Mouse (Mus musculus) MEL (cell line): ENCODE data around the gene Daglb.

Source experiments
- CTCF ChIP-seq, 3 experiments: IDR thresholded peaks in 2 of 3; conservative IDR thresholded peaks in 1 of 3; 2 replicates each; pipeline ENCODE4 v1.5.1; 2011 to 2012; ENCODE audit warnings: low read length in 3 of 3, low read depth in 2 of 3, mild to moderate bottlenecking in 2 of 3, improper control_type of control experiment in 1 of 3, inconsistent platforms in 1 of 3, mixed read lengths in 1 of 3, moderate library complexity in 1 of 3; ENCODE audit not compliant: control insufficient read depth in 1 of 3, insufficient read depth in 1 of 3, poor library complexity in 1 of 3, severe bottlenecking in 1 of 3
- EP300 ChIP-seq, 2 experiments: IDR thresholded peaks; 2 replicates each; pipeline ENCODE4 v1.6.1; 2011; ENCODE audit warnings: improper control_type of control experiment in 2 of 2, low read length in 2 of 2, low read depth in 1 of 2, mild to moderate bottlenecking in 1 of 2
- MAX ChIP-seq: IDR thresholded peaks from 2 replicates; pipeline ENCODE4 v1.6.1; 2011; ENCODE audit warnings: low read length, improper control_type of control experiment
- TCF12 ChIP-seq: IDR thresholded peaks from 2 replicates; pipeline ENCODE4 v1.6.1; 2014; ENCODE audit warnings: low read depth, mild to moderate bottlenecking, inconsistent platforms, low read length, improper control_type of control experiment, moderate library complexity
- ZC3H11A ChIP-seq: IDR thresholded peaks from 2 replicates; pipeline ENCODE4 v1.6.1; 2012; ENCODE audit warnings: low read depth, mild to moderate bottlenecking, inconsistent platforms, low read length, improper control_type of control experiment

DNA sequence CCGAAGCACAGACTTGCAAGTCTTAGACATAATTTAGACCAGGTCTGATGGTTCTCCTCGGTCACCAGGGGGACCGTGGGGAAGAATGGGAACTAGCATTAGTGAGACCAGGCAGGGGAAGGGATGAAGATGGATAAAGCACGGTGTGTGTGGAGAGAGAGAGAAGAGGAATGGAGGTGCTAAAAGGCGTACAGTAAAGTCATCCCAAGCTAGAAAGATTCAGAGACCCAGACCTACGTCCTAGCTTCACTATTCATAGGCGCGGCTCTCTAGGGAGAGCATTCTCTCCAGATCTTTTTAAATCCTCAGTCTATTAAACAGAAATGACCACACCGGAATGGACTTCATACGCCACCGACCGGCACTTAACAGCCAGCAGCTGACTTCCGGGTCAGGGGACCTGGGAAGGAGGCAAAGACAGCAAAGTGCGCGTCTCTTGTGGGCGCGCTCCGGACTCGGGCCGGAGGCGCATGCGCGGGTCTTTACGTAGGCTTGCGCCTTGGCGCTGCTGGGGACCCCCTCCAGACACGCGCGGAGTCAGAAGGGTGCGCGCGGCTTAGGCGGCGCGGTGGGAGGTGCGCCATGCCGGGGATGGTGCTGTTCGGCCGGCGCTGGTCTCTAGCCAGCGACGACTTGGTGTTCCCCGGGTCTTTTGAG lies at the start of gene Daglb:
- no peak for TF ChIP-seq CTCF (IDR thresholded peaks at IDR 0.05 in 2 of 3, conservative IDR thresholded peaks at IDR 0.05 in 1 of 3; ENCODE audit: control insufficient read depth in 1 of 3, insufficient read depth in 1 of 3, low read depth in 2 of 3, low read length in 3 of 3, poor library complexity in 1 of 3, severe bottlenecking in 1 of 3)
- 0 out of 4 replicates have a peak, but pooled peaks of 1 of the 2 experiments have one; percentile 4 for TF ChIP-seq EP300 (IDR thresholded peaks at IDR 0.05; ENCODE audit: low read depth in 1 of 2, low read length in 2 of 2)
- TF ChIP-seq ZC3H11A: no peak
- peak; percentile 56 for TF ChIP-seq TCF12
- TF ChIP-seq MAX: peak; percentile 78; the same call in 1 of the 2 replicates
